Mouse (Mus musculus) megakaryocyte, adult 5-6 weeks (primary cell): ENCODE measurements around the gene Inafm1. TPM values are rescaled to one million over a fixed set of nuclear protein-coding genes. Genes with fewer than 3 reads are reported as not detected.
"Not testable (repeated sequence)": the region's sequence is repeated elsewhere in the genome, so short reads cannot be mapped to it uniquely, and the experiment has no call there.

Experiments used
- ATAC-seq: 2 replicates; pipeline ENCODE4 v1.8.0; 2016; ENCODE audit warnings: mild to moderate bottlenecking, inconsistent platforms; ENCODE audit not compliant: poor library complexity, severe bottlenecking
- total RNA-seq, 2 experiments: library from RNA; stranded (forward) in 1 of 2; stranded (reverse) in 1 of 2; fragments of 153-499, 151-499 nt in 1 of 2; fragments of 221-1000, 200-1000 nt in 1 of 2; gene quantifications; 2 replicates each; pipeline versions ENCODE4 v1.2.3 to v1.2.4; 2015 to 2017

Gene Inafm1
- 7.3 and 8.7 TPM in 2 replicates for total RNA-seq (2015)
- total RNA-seq (2017) = 3.7 and 5.4 TPM in 2 replicates

GRCm38 (mm10) chr7:16273081-16273765, at the start of gene Inafm1:
TSS of gene Inafm1 (minus strand) at chr7:16273617.
- peak; percentile 78 for ATAC-seq

GRCm38 (mm10) chr7:16320479-16320878, 47.1 kb upstream of the Inafm1 start:
- no peak for ATAC-seq

- ATAC-seq = no peak
These were observed 45.8 kb upstream of the Inafm1 start for GRCm38 (mm10) chr7:16319216-16319615.

- no peak for ATAC-seq
These were observed 43.7 kb upstream of the Inafm1 start for GRCm38 (mm10) chr7:16317094-16317493.

- no peak for ATAC-seq
These were observed 41.9 kb upstream of the Inafm1 start for GRCm38 (mm10) chr7:16315222-16315759.

- ATAC-seq = no peak
These were observed 40.9 kb upstream of the Inafm1 start for GRCm38 (mm10) chr7:16314221-16314775.

- peak; percentile 36 for ATAC-seq
These were observed 40.2 kb upstream of the Inafm1 start for GRCm38 (mm10) chr7:16313481-16314220.

- ATAC-seq = peak; percentile 65
These were observed 39.4 kb upstream of the Inafm1 start for GRCm38 (mm10) chr7:16312672-16313311.

GRCm38 (mm10) chr7:16312011-16312671, 38.7 kb upstream of the Inafm1 start:
- no peak for ATAC-seq

GRCm38 (mm10) chr7:16311453-16312004, 38.1 kb upstream of the Inafm1 start:
- no peak for ATAC-seq

- ATAC-seq = no peak
These were observed 37.4 kb upstream of the Inafm1 start for GRCm38 (mm10) chr7:16310521-16311452.

GRCm38 (mm10) chr7:16310020-16310520, 36.7 kb upstream of the Inafm1 start:
- ATAC-seq = peak; percentile 36

GRCm38 (mm10) chr7:16309318-16310019, 36.1 kb upstream of the Inafm1 start:
- ATAC-seq = peak; percentile 20

- peak; percentile 10; the same call in 1 of the 2 replicates for ATAC-seq
These were observed 35.3 kb upstream of the Inafm1 start for GRCm38 (mm10) chr7:16308555-16309317.

- ATAC-seq = not testable (repeated sequence)
These were observed 34.7 kb upstream of the Inafm1 start, which contains the start of gene Bbc3 for GRCm38 (mm10) chr7:16308093-16308492. TSS of gene Bbc3 (plus strand) at chr7:16308393.

GRCm38 (mm10) chr7:16307141-16307540, 33.7 kb upstream of the Inafm1 start:
- not testable (repeated sequence) for ATAC-seq

GRCm38 (mm10) chr7:16299419-16300035, 26.1 kb upstream of the Inafm1 start:
- peak; percentile 31 for ATAC-seq
